Mouse (Mus musculus) embryonic facial prominence, embryonic 10.5 days (tissue): ENCODE data around the gene Cavin4. TPM values are rescaled to one million over a fixed set of nuclear protein-coding genes. Genes with fewer than 3 reads are reported as not detected.
"Not testable (repeated sequence)": the region's sequence is repeated elsewhere in the genome, so short reads cannot be mapped to it uniquely, and the experiment has no call there.

ENCODE experiments used
- DNase-seq: peaks from one replicate; pipeline ENCODE4 v3.0.0-alpha.2; 2017; ENCODE audit warnings: low spot score
- H3K27ac ChIP-seq: fragments of 300-500 bp; sonication (generic); replicated peaks from 2 replicates; pipeline ENCODE4 v1.5.1; 2016; ENCODE audit warnings: mild to moderate bottlenecking
- H3K27me3 ChIP-seq: fragments of 300-500 bp; sonication (generic); replicated peaks from 2 replicates; pipeline ENCODE4 v1.6.1; 2016; ENCODE audit warnings: low read depth, mild to moderate bottlenecking; ENCODE audit not compliant: poor library complexity, severe bottlenecking
- H3K36me3 ChIP-seq: fragments of 300-500 bp; sonication (generic); replicated peaks from 2 replicates; pipeline ENCODE4 v1.6.1; 2016; ENCODE audit warnings: mild to moderate bottlenecking, moderate library complexity
- H3K4me1 ChIP-seq: fragments of 300-500 bp; sonication (generic); 2 replicates; pipeline ENCODE4 v1.6.1; 2016
- H3K4me3 ChIP-seq: fragments of 300-500 bp; sonication (generic); 2 replicates; pipeline ENCODE4 v1.5.1; 2016; ENCODE audit warnings: mild to moderate bottlenecking, moderate library complexity
- H3K9me3 ChIP-seq: fragments of 300-500 bp; sonication (generic); 2 replicates; pipeline ENCODE4 v1.6.1; 2016; ENCODE audit warnings: mild to moderate bottlenecking
- WGBS: fragments of 180-500 bp; shearing (Covaris S2); methylation state at CpG from one replicate; pipeline ENCODE4 v1.1.7; 2016; 5-methylcytosine and 5-hydroxymethylcytosine counted together
- polyA plus RNA-seq: library from polyadenylated mRNA; unstranded; fragments of >200 nt; fragmentation: Nextera tagmentation; extraction: Ambion mirVana; gene quantifications from 2 replicates; pipeline ENCODE4 v1.2.1, GENCODE M21; 2016

Gene Cavin4
- polyA plus RNA-seq, 1 experiment from 2014 or later, result 1.8 TPM

- no peak overlapping the region for H3K27ac ChIP-seq
Observed at GRCm38 (mm10) chr4:48676570-48677185, 13.4 kb downstream of the Cavin4 start.

GRCm38 (mm10) chr4:48677276-48677675 lies 14.0 kb downstream of the Cavin4 start:
- DNase-seq, result no peak

More at GRCm38 (mm10) chr4:48676570-48677185, 13.4 kb downstream of the Cavin4 start:
- DNase-seq, result no peak
- H3K4me1 ChIP-seq, result peaks cover 7% of the 10 kb centered on the region; the same call in 1 of the 2 replicates
- no peaks in the 10 kb centered on the region for H3K9me3 ChIP-seq
- no peaks in the 10 kb centered on the region for H3K27me3 ChIP-seq
- H3K36me3 ChIP-seq, result peaks cover 62% of the 10 kb centered on the region
- no peak overlapping the region for H3K4me3 ChIP-seq
- 94% methylated on average over 13 of the region's 13 CpGs for WGBS

GRCm38 (mm10) chr4:48677812-48678211 lies 14.5 kb downstream of the Cavin4 start:
- peaks cover 51% of the 10 kb centered on the region for H3K36me3 ChIP-seq
- H3K27me3 ChIP-seq, result no peaks in the 10 kb centered on the region
- H3K9me3 ChIP-seq, result no peaks in the 10 kb centered on the region
- peaks cover 7% of the 10 kb centered on the region; the same call in 1 of the 2 replicates for H3K4me1 ChIP-seq
- no peak overlapping the region for H3K27ac ChIP-seq
- no peak overlapping the region for H3K4me3 ChIP-seq
- 79% methylated on average over 2 of the region's 2 CpGs for WGBS
- DNase-seq, result no peak

More at GRCm38 (mm10) chr4:48677276-48677675, 14.0 kb downstream of the Cavin4 start:
- 93% methylated on average over 8 of the region's 8 CpGs for WGBS
- H3K4me1 ChIP-seq, result peaks cover 7% of the 10 kb centered on the region; the same call in 1 of the 2 replicates
- no peak overlapping the region for H3K27ac ChIP-seq
- no peaks in the 10 kb centered on the region for H3K9me3 ChIP-seq
- no peak overlapping the region for H3K4me3 ChIP-seq
- H3K36me3 ChIP-seq, result peaks cover 56% of the 10 kb centered on the region
- H3K27me3 ChIP-seq, result no peaks in the 10 kb centered on the region

- Histone ChIP-seq H3K9me3 (no peaks in the 10 kb centered on the region), H3K4me1 (peaks cover 7% of the 10 kb centered on the region; the same call in 1 of the 2 replicates), H3K4me3 (no peak overlapping the region), H3K27ac (no peak overlapping the region), H3K36me3 (peaks cover 41% of the 10 kb centered on the region), H3K27me3 (no peaks in the 10 kb centered on the region)
- DNase-seq, result no peak
- 92% methylated on average over 9 of the region's 9 CpGs for WGBS
Observed at GRCm38 (mm10) chr4:48678793-48679192, 15.5 kb downstream of the Cavin4 start.

GRCm38 (mm10) chr4:48679728-48680127 lies 16.4 kb downstream of the Cavin4 start:
- H3K4me1 ChIP-seq, DNase-seq, H3K27me3 ChIP-seq, H3K4me3 ChIP-seq, H3K27ac ChIP-seq, H3K9me3 ChIP-seq: not testable (repeated sequence)
- 76% methylated on average over 5 of the region's 6 CpGs for WGBS
- peaks cover 31% of the 10 kb centered on the region for H3K36me3 ChIP-seq

- no peaks in the 10 kb centered on the region for H3K9me3 ChIP-seq
- no peaks in the 10 kb centered on the region for H3K27me3 ChIP-seq
- H3K36me3 ChIP-seq, result peaks cover 27% of the 10 kb centered on the region
- H3K27ac ChIP-seq, result no peak overlapping the region
- no peak for DNase-seq
- WGBS, result 63% methylated on average over 7 of the region's 7 CpGs
- H3K4me1 ChIP-seq, result peaks cover 12% of the 10 kb centered on the region
- H3K4me3 ChIP-seq, result no peak overlapping the region
Observed at GRCm38 (mm10) chr4:48680214-48680613, 16.9 kb downstream of the Cavin4 start.

GRCm38 (mm10) chr4:48680648-48681343 lies 17.5 kb downstream of the Cavin4 start:
- no peak overlapping the region for H3K4me3 ChIP-seq
- no peaks in the 10 kb centered on the region for H3K27me3 ChIP-seq
- DNase-seq, result peak; percentile 37
- peaks cover 21% of the 10 kb centered on the region for H3K36me3 ChIP-seq
- peaks cover 12% of the 10 kb centered on the region for H3K4me1 ChIP-seq
- H3K9me3 ChIP-seq, result no peaks in the 10 kb centered on the region
- H3K27ac ChIP-seq, result no peak overlapping the region
- 48% methylated on average over 10 of the region's 11 CpGs for WGBS

GRCm38 (mm10) chr4:48683126-48683525 lies 19.8 kb downstream of the Cavin4 start:
- Histone ChIP-seq H3K27ac (no peak overlapping the region), H3K27me3 (no peaks in the 10 kb centered on the region), H3K36me3 (peaks cover 3% of the 10 kb centered on the region; the same call in 1 of the 2 replicates), H3K4me3 (no peak overlapping the region), H3K9me3 (no peaks in the 10 kb centered on the region), H3K4me1 (peaks cover 12% of the 10 kb centered on the region)
- 80% methylated on average over 8 of the region's 8 CpGs for WGBS
- DNase-seq, result no peak

- H3K27me3 ChIP-seq, DNase-seq, H3K27ac ChIP-seq, H3K9me3 ChIP-seq, H3K4me3 ChIP-seq, H3K36me3 ChIP-seq: not testable (repeated sequence)
- H3K4me1 ChIP-seq, result peaks cover 12% of the 10 kb centered on the region
- 94% methylated on average over 21 of the region's 21 CpGs for WGBS
Observed at GRCm38 (mm10) chr4:48683633-48684209, 20.4 kb downstream of the Cavin4 start.

GRCm38 (mm10) chr4:48684593-48685187 lies 21.4 kb downstream of the Cavin4 start:
- no peak for DNase-seq
- H3K36me3 ChIP-seq, result no peaks in the 10 kb centered on the region
- no peaks in the 10 kb centered on the region for H3K27me3 ChIP-seq
- no peaks in the 10 kb centered on the region for H3K9me3 ChIP-seq
- H3K4me1 ChIP-seq, result peaks cover 12% of the 10 kb centered on the region
- H3K27ac ChIP-seq, result no peak overlapping the region
- WGBS, result 75% methylated on average over 7 of the region's 7 CpGs
- H3K4me3 ChIP-seq, result no peak overlapping the region

- no peak for DNase-seq
- Histone ChIP-seq H3K4me3 (no peak overlapping the region), H3K9me3 (no peaks in the 10 kb centered on the region), H3K36me3 (no peaks in the 10 kb centered on the region), H3K27me3 (no peaks in the 10 kb centered on the region), H3K4me1 (peaks cover 17% of the 10 kb centered on the region), H3K27ac (no peak overlapping the region)
- WGBS, result 84% methylated on average over 6 of the region's 6 CpGs
Observed at GRCm38 (mm10) chr4:48688148-48688547, 24.8 kb downstream of the Cavin4 start.

GRCm38 (mm10) chr4:48690640-48691039 lies 27.3 kb downstream of the Cavin4 start:
- DNase-seq, result no peak
- no peak overlapping the region for H3K27ac ChIP-seq
- no peaks in the 10 kb centered on the region for H3K36me3 ChIP-seq
- H3K9me3 ChIP-seq, result no peaks in the 10 kb centered on the region
- WGBS, result 84% methylated on average over 9 of the region's 9 CpGs
- peaks cover 12% of the 10 kb centered on the region for H3K4me1 ChIP-seq
- no peaks in the 10 kb centered on the region for H3K27me3 ChIP-seq
- no peak overlapping the region for H3K4me3 ChIP-seq
